Mouse (Mus musculus) lung, postnatal 25 days (tissue): ENCODE measurements around the gene Cask.
A peak's percentile ranks its signal among the peaks of the same experiment; 100 is the strongest.
"Not testable (repeated sequence)": the region's sequence is repeated elsewhere in the genome, so short reads cannot be mapped to it uniquely, and the experiment has no call there.

ENCODE experiments used
- DNase-seq: peaks from one replicate; pipeline ENCODE4 v3.0.0; 2022; ENCODE audit warnings: low spot score

Gene Cask

DNA sequence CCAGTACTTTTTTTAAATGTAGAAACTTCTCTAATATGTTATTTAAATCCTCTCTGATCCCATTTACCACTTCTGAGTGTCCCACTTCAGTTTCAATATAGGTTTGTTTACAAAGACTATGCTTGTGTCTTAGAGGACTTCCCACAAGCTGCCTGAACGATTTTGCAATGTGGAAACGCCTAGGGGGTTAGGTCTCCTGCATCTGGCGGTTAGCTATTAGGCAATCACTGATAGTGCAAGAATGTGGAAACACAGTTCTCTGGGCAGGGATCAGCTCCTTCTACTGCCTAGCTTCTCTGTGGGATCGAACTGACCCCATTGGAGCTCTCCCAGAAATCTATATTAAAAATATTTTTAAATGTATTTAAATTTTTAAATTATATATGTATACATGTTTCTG, at the start of gene Cask:
Gene Cask, minus strand, starts transcription at position 83 of the 400 bp plus-strand sequence.
- DNase-seq = peak; percentile 73

- DNase-seq = no peak
Observed at GRCm38 (mm10) chrX:13889976-13890375, 38.8 kb upstream of the Cask start.

- DNase-seq = no peak
Observed at GRCm38 (mm10) chrX:13884348-13884747, 33.2 kb upstream of the Cask start.

DNA sequence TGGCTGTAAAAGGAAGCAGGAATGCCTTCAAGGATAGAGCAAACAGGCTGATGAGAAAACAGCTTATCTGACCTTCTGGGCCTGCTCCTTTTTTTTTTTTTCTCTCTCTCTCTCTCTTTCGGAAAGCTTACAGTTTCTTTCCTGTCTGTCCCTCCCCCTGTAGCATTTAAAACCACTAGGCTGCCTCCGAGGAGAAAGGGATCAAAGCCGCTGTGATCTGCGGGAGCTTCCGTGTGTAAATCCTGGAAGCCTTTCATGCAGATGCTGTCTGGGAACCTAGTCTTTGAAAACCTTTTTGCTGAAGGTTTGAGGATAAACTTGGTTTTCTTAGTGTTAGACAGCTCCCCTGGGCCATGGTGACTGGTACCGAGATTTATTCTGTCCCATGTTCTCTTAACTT, 30.8 kb upstream of the Cask start:
- DNase-seq = no peak

GRCm38 (mm10) chrX:13860145-13860544, 9.0 kb upstream of the Cask start:
- no peak for DNase-seq

GRCm38 (mm10) chrX:13859051-13859450, 7.9 kb upstream of the Cask start:
- no peak for DNase-seq

GRCm38 (mm10) chrX:13848473-13848872, 2.7 kb downstream of the Cask start:
- no peak for DNase-seq

DNA sequence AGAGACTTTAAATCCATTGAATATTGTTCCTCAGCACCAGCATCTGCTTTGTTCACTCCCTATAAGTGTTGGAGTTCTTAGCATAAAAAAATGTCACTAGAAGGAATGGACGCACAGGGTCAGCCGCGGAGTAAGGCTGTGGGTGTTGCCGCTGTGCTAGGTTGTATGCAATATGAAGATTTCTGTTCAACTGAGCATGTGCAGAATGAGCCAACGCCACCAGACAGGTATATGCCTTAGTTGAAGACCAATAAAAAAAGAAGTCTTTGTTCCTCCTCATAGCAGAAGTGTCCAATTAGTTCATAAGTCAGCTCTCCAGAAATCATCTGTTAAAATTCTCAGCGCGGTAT, 3.7 kb downstream of the Cask start:
- peak; percentile 14 for DNase-seq

DNA sequence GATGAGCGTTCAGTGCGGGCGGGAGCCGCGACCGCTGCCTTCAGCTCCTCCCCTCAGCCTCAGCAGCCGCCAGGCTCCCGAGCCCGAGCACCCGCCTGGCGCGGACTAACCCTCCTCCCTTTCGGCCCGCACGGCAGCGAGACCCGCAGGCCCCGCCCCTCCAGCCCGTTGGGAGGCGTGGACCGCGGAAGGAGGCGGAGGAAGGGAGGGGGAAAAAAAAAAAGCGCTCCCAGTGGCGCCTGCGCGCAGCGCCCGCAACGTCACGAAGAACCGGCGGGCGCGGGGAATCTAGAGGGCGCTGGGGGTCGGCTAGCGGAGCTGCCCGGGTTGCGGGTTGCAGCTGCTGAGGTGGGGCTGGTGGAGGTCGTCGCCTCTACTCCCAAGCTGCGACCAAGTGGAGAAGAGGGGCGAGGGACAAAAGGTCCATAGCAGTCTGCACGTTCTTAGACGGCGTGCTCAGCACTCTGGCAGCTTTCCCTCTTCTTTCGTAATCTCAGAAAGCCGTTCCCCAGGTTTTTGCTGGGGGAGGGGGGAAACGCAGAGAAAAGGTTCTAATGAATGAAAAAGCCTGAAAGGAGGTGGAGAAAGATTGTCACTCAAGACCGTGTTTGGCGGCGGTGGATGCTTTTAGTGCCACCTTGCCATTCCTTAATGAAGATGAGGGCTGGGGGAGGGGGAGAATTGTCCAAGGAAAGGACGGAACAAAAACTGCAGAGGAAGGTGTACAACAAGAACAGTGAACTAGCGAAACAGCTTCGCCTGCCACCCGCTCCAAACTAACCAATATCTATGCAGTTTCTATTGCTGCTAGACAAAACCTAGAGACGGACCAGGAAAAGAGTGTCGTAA, 4.3 kb downstream of the Cask start:
- DNase-seq = peak; percentile 87

GRCm38 (mm10) chrX:13845858-13846652, 5.1 kb downstream of the Cask start:
- no peak for DNase-seq

DNA sequence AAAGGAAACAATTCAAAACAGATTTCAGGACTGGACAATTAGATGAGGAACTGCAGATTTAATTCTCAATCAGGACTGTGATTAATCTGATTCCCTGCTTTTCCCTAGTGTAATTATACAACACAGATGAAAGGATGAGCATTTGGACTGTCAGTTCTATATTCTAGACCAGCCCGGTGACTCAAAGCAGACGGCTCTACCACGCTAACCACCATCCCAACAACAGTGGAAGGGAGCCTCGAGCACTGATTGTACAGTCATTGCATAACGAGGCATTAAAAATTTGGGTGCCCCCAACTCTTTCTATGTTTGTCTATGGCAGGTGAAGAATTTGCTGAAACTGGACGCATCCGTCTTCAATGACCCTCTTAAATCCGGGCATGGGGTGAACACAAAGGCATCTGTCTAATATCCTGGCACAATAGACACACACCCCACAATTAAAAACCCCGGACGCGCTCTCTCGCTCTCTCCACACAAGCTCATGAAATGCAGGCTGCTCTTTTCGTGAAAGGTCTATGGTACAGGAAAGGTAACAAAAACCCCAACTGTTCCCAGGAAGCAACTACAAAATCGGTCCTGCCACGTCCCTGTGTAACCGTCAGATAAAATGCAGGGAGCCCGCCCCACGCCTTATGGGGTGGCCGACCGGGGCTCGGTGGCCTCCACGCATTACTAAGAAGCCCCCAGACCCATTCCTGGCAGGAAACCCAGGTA, 5.9 kb downstream of the Cask start:
- DNase-seq = peak; percentile 1

DNA sequence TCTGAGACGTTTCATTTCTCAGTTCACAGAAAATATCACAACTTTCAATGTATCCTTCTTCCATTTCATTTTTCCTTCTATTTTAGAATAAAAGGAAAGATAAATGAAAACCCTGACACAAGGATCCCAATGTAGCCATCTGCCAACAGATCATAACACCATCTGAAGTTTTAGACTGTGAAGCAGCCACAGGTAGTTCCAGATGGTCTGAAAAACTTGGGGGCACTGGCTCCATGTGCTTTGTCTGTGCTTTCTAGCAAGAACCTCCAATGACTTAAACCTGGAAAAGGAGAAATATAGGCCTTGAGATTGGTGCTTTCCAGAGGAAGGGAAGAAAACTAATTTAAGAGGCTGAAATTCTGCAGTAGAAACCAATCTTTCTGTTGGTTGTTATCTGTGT, 28.4 kb downstream of the Cask start:
- DNase-seq = no peak

DNA sequence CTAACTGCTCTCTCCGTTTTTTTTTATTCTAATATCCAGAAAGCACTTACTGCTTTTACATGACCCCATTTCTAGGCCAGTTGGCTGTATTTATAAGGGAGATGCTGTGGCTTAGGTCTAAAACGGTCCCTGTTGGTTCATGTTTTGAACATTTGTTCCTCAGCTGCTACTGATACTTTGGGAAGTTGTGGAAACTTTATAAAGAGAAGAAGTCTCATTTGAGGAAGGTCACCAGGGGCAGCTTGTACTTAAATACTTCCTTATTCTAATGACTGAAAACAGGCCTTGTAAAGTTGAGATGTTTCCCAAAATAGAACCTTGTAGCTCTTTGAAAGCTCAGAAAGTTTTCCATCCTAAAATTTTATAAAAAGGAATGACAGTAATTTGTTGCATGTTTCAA, 52.4 kb downstream of the Cask start:
- no peak for DNase-seq

- DNase-seq = peak; percentile 4
Observed at GRCm38 (mm10) chrX:13765672-13766071, 85.5 kb downstream of the Cask start.

- peak; percentile 1 for DNase-seq
Observed at GRCm38 (mm10) chrX:13765024-13765423, 86.1 kb downstream of the Cask start.

DNA sequence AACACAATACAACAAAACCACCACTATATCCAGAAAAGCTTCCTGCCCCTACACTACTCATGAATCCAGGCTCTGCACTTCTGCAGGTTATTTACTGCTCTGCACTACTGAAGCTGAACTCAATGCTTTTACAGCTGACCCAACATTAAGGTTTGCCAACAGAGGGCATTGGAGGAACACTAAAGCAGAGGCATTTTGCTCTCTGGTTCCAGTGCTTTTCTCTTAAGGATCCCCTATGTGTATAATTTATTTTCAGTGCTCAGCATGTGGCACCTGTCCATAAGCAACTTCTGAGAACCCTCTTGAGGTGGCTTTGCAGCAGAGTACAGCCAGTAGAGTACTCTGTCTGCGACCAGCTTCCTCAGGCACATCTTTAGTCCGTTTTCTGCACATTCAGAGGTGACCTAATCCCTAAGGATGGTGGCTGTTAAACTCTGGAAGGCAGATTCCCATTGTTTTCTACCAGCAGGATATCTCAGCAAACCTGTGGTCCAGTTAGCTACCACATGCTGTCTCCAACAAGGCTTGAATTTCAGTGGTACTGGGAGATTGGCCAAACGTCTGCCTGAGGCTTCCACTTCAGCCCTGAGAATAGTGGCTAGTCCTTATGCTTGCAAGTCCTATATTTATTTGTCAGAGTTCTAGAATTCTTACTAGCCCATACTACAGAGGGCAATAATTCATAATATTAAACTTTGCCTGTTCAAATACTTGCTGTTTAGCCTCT, 93.7 kb downstream of the Cask start:
- peak; percentile 21 for DNase-seq

DNA sequence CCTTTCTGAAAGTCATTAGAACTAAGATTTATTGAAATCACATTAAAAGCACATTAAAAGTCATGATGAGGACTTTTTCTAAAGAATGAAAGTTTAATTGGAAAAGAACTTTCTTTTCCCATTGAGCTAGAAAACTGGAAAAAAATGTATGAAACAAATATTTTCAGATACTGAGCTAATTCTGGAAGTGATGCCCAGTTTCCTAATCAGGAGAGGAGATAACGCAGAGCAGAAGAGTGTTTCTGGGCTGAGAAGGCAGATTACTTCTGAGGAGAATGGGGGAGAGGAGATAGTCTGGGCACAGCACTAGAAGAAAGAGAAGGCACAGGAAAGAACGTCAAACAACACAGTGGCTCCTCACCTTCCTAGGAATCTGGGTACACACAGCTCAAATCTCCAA, 110.1 kb downstream of the Cask start:
- DNase-seq = no peak

DNA sequence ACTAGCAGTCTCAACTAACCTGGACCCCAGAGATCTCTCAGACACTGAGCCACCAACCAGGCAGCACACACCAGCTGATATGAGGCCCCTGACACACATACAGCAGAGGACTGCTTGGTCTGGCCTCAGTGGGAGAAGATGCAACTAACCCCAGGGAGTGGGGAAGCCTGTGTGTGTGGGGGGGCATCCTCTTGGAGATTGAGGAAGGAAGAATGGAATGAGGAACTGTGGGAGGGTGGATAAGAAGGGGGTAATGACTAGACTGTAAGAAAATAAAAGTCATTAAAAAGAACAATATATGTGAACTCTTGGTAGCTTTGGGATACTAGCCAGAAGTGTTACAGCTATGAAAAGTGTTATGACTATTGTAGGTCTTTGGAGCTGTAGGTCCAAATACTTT, 120.4 kb downstream of the Cask start:
- DNase-seq = not testable (repeated sequence)

DNA sequence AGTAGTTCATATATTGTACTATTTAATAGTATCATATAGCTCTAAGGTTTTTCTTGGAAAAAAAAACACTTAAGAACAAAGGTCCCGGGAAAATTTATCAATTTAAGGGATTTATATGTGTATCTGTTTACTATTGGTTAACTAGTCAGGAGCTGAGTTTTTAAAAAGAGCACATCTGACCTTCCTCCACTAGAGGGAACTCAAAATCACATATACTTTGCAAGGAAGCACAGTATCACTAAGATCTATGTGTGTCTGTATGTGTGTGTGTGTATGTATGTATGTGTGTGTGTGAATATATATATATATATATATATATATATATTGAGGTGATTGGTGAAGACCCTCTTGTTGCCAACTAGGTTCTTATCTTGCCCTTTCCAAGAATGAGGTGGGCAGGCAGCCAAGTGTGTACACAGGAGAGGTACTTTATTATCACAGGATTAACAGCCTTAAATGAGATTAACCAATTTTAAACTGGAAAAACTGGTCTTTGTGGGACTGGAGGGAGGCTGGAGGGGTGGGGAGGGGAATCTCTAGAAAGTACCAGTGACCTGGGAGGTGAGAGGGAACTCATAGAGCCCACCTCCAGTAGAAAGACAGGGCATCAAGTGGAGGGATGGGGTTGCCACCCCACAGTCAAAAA, 121.2 kb downstream of the Cask start:
- no peak for DNase-seq

- no peak for DNase-seq
Observed at GRCm38 (mm10) chrX:13725573-13726403, 125.4 kb downstream of the Cask start.
